Mouse (Mus musculus) olfactory bulb, adult 2 months (tissue): ENCODE data around the gene Vasn. TPM values are rescaled to one million over a fixed set of nuclear protein-coding genes. Genes with fewer than 3 reads are reported as not detected.

Experiments
- H3K27ac ChIP-seq: fragments of 200-500 bp; 2 replicates; pipeline ENCODE4 v1.5.1; 2012; ENCODE audit warnings: low read depth, low read length; ENCODE audit not compliant: insufficient read depth
- H3K4me1 ChIP-seq: fragments of 200-500 bp; 2 replicates; pipeline ENCODE4 v1.6.1; 2012; ENCODE audit warnings: low read length; ENCODE audit not compliant: control insufficient read depth, insufficient read depth
- H3K4me3 ChIP-seq: fragments of 200-500 bp; 2 replicates; pipeline ENCODE4 v1.5.1; 2012; ENCODE audit warnings: mild to moderate bottlenecking, low read depth, low read length, moderate library complexity; ENCODE audit not compliant: insufficient read depth
- CTCF ChIP-seq: fragments of 200-500 bp; IDR thresholded peaks from 2 replicates; pipeline ENCODE4 v1.5.1; 2012; ENCODE audit warnings: low read depth, mild to moderate bottlenecking, low read length, moderate library complexity; ENCODE audit not compliant: insufficient read depth
- POLR2A ChIP-seq: fragments of 200-500 bp; IDR thresholded peaks from 2 replicates; pipeline ENCODE4 v1.6.1; 2012; ENCODE audit warnings: mild to moderate bottlenecking, low read depth, low read length, moderate library complexity; ENCODE audit not compliant: insufficient read depth
- WGBS: fragments of 180-500 bp; shearing (Covaris S2); methylation state at CpG from one replicate; pipeline ENCODE4 v1.1.7; 2018; 5-methylcytosine and 5-hydroxymethylcytosine counted together
- polyA plus RNA-seq: library from polyadenylated mRNA; stranded (reverse); fragments of >200 nt; gene quantifications from 2 replicates; pipeline ENCODE4 v1.2.4, GENCODE M21; 2012; ENCODE audit warnings: low replicate concordance; ENCODE audit not compliant: missing spikeins, insufficient read depth, insufficient read length

Gene Vasn
- polyA plus RNA-seq = not detected in 2 replicates

- Histone ChIP-seq H3K27ac (no peak within 1 kb of the TSS), H3K4me3 (peak within 1 kb of the TSS; percentile 47), H3K4me1 (peaks cover 31% of the 10 kb centered on the region)
- TF ChIP-seq POLR2A (no peak), CTCF (no peak)
- 12% methylated on average over 22 of the region's 22 CpGs for WGBS
Measured at GRCm38 (mm10) chr16:4639831-4640237, at the start of gene Vasn, which contains the start of gene Dnaja3. TSS of gene Vasn (plus strand) at chr16:4639941. TSS of gene Dnaja3 (plus strand) at chr16:4639989.

GRCm38 (mm10) chr16:4590236-4590635 is 49.5 kb upstream of the Vasn start:
- Histone ChIP-seq H3K27ac (no peak overlapping the region), H3K4me1 (peaks cover 10% of the 10 kb centered on the region), H3K4me3 (no peak overlapping the region)
- WGBS = 95% methylated on average over 9 of the region's 9 CpGs
- no peak for TF ChIP-seq CTCF
- TF ChIP-seq POLR2A = no peak

- TF ChIP-seq POLR2A = no peak
- no peak for TF ChIP-seq CTCF
- WGBS = 19% methylated on average over 32 of the region's 32 CpGs
- Histone ChIP-seq H3K4me1 (peaks cover 29% of the 10 kb centered on the region), H3K4me3 (peak overlapping the region; percentile 80), H3K27ac (peak overlapping the region; percentile 17; the same call in 1 of the 2 replicates)
Measured at GRCm38 (mm10) chr16:4592909-4593875, 46.5 kb upstream of the Vasn start.

- H3K4me1 ChIP-seq = peaks cover 37% of the 10 kb centered on the region
- peak within 1 kb of the TSS; percentile 80 for H3K4me3 ChIP-seq
- H3K27ac ChIP-seq = peak within 1 kb of the TSS; percentile 17; the same call in 1 of the 2 replicates
- TF ChIP-seq CTCF = no peak
- under 1% methylated on average over 47 of the region's 74 CpGs for WGBS
Measured at GRCm38 (mm10) chr16:4593971-4594813, 45.5 kb upstream of the Vasn start, which contains the start of gene Glis2. TSS of gene Glis2 (plus strand) at chr16:4594713.

- Histone ChIP-seq H3K4me3 (peak overlapping the region; percentile 80), H3K4me1 (peaks cover 39% of the 10 kb centered on the region), H3K27ac (no peak overlapping the region)
- 2% methylated on average over 50 of the region's 52 CpGs for WGBS
- no peak for TF ChIP-seq POLR2A
- no peak for TF ChIP-seq CTCF
Measured at GRCm38 (mm10) chr16:4594814-4595526, 44.8 kb upstream of the Vasn start.

- Histone ChIP-seq H3K27ac (no peak overlapping the region), H3K4me3 (peak overlapping the region; percentile 80), H3K4me1 (peaks cover 39% of the 10 kb centered on the region)
- no peak for TF ChIP-seq POLR2A
- no peak for TF ChIP-seq CTCF
- WGBS = 29% methylated on average over 5 of the region's 5 CpGs
Measured at GRCm38 (mm10) chr16:4595527-4595963, 44.2 kb upstream of the Vasn start.

- WGBS = 29% methylated on average over 3 of the region's 3 CpGs
Measured at GRCm38 (mm10) chr16:4596141-4596728, 43.5 kb upstream of the Vasn start.

GRCm38 (mm10) chr16:4596836-4597235 is 42.9 kb upstream of the Vasn start:
- TF ChIP-seq POLR2A = no peak
- no peak for TF ChIP-seq CTCF
- peaks cover 39% of the 10 kb centered on the region for H3K4me1 ChIP-seq
- 34% methylated on average over 2 of the region's 2 CpGs for WGBS
- H3K4me3 ChIP-seq = no peak overlapping the region
- H3K27ac ChIP-seq = no peak overlapping the region

More at GRCm38 (mm10) chr16:4596141-4596728, 43.5 kb upstream of the Vasn start:
- H3K4me3 ChIP-seq = peak overlapping the region; percentile 80; the same call in 1 of the 2 replicates
- no peak for TF ChIP-seq POLR2A
- TF ChIP-seq CTCF = no peak
- H3K4me1 ChIP-seq = peaks cover 39% of the 10 kb centered on the region
- H3K27ac ChIP-seq = no peak overlapping the region
